Mouse (Mus musculus): ENCODE results near the gene Ugt1a2. TPM values are rescaled to one million over a fixed set of nuclear protein-coding genes. Genes with fewer than 3 reads are reported as not detected.

Gene Ugt1a2
- polyA plus RNA-seq, 1 experiment from 2014 or later, result not detected

GRCm38 (mm10) chr1:88230981-88231802, 30.8 kb downstream of the Ugt1a2 start:
- Histone ChIP-seq H3K4me3 (replicated peaks) (no peak overlapping the region), H3K9ac (no peak overlapping the region), H3K9me3 (peaks cover 100% of the 10 kb centered on the region), H3K4me1 (no peaks in the 10 kb centered on the region), H3K36me3 (replicated peaks) (no peaks in the 10 kb centered on the region), H3K27ac (no peak overlapping the region), H3K4me2 (no peak overlapping the region), H3K27me3 (no peaks in the 10 kb centered on the region)
- ATAC-seq (ENCODE audit: low FRiP score), result no peak
- WGBS, result 75% methylated on average over 6 of the region's 6 CpGs

GRCm38 (mm10) chr1:88231803-88232499, 31.6 kb downstream of the Ugt1a2 start:
- H3K9me3 ChIP-seq, result peaks cover 97% of the 10 kb centered on the region
- H3K4me2 ChIP-seq, result no peak overlapping the region
- no peak overlapping the region for H3K9ac ChIP-seq
- WGBS, result 69% methylated on average over 7 of the region's 7 CpGs
- no peak for ATAC-seq (ENCODE audit: low FRiP score)
- no peak overlapping the region for H3K4me3 ChIP-seq (replicated peaks)
- H3K27ac ChIP-seq, result no peak overlapping the region
- H3K36me3 ChIP-seq (replicated peaks), result no peaks in the 10 kb centered on the region
- H3K27me3 ChIP-seq, result no peaks in the 10 kb centered on the region
- no peaks in the 10 kb centered on the region for H3K4me1 ChIP-seq

- ATAC-seq (ENCODE audit: low FRiP score), result no peak
- no peak overlapping the region for H3K4me3 ChIP-seq (replicated peaks)
- WGBS, result 58% methylated on average over 3 of the region's 3 CpGs
- no peaks in the 10 kb centered on the region for H3K4me1 ChIP-seq
- H3K9me3 ChIP-seq, result peaks cover 97% of the 10 kb centered on the region
- H3K36me3 ChIP-seq (replicated peaks), result no peaks in the 10 kb centered on the region
- no peak overlapping the region for H3K9ac ChIP-seq
- no peaks in the 10 kb centered on the region for H3K27me3 ChIP-seq
- no peak overlapping the region for H3K27ac ChIP-seq
- no peak overlapping the region for H3K4me2 ChIP-seq
These were observed 32.4 kb downstream of the Ugt1a2 start for GRCm38 (mm10) chr1:88232664-88233380.

- Histone ChIP-seq H3K4me3 (replicated peaks) (no peak overlapping the region), H3K4me1 (no peaks in the 10 kb centered on the region), H3K9me3 (peaks cover 97% of the 10 kb centered on the region), H3K27me3 (no peaks in the 10 kb centered on the region), H3K9ac (no peak overlapping the region), H3K4me2 (no peak overlapping the region), H3K36me3 (replicated peaks) (no peaks in the 10 kb centered on the region), H3K27ac (no peak overlapping the region)
- ATAC-seq (ENCODE audit: low FRiP score), result no peak
- WGBS, result 67% methylated on average over 14 of the region's 14 CpGs
These were observed 33.2 kb downstream of the Ugt1a2 start for GRCm38 (mm10) chr1:88233421-88234247.

- WGBS, result 63% methylated on average over 4 of the region's 4 CpGs
These were observed 33.8 kb downstream of the Ugt1a2 start for GRCm38 (mm10) chr1:88234248-88234610.

GRCm38 (mm10) chr1:88234646-88235045, 34.2 kb downstream of the Ugt1a2 start:
- H3K4me2 ChIP-seq, result no peak overlapping the region
- H3K9me3 ChIP-seq, result peaks cover 97% of the 10 kb centered on the region
- no peak overlapping the region for H3K27ac ChIP-seq
- H3K27me3 ChIP-seq, result no peaks in the 10 kb centered on the region
- no peak for ATAC-seq (ENCODE audit: low FRiP score)
- no peak overlapping the region for H3K9ac ChIP-seq
- H3K4me1 ChIP-seq, result no peaks in the 10 kb centered on the region
- H3K4me3 ChIP-seq (replicated peaks), result no peak overlapping the region
- 44% methylated on average over 5 of the region's 5 CpGs for WGBS
- H3K36me3 ChIP-seq (replicated peaks), result no peaks in the 10 kb centered on the region

More at GRCm38 (mm10) chr1:88234248-88234610, 33.8 kb downstream of the Ugt1a2 start:
- Histone ChIP-seq H3K36me3 (replicated peaks) (no peaks in the 10 kb centered on the region), H3K9ac (no peak overlapping the region), H3K4me3 (replicated peaks) (no peak overlapping the region), H3K4me2 (no peak overlapping the region), H3K4me1 (no peaks in the 10 kb centered on the region), H3K9me3 (peaks cover 97% of the 10 kb centered on the region), H3K27me3 (no peaks in the 10 kb centered on the region), H3K27ac (no peak overlapping the region)
- ATAC-seq (ENCODE audit: low FRiP score), result no peak

GRCm38 (mm10) chr1:88235046-88235893, 34.9 kb downstream of the Ugt1a2 start:
- Histone ChIP-seq H3K27ac (no peak overlapping the region), H3K4me3 (replicated peaks) (no peak overlapping the region), H3K27me3 (no peaks in the 10 kb centered on the region), H3K4me1 (no peaks in the 10 kb centered on the region), H3K9ac (no peak overlapping the region), H3K36me3 (replicated peaks) (no peaks in the 10 kb centered on the region), H3K9me3 (peaks cover 97% of the 10 kb centered on the region), H3K4me2 (no peak overlapping the region)
- 64% methylated on average over 11 of the region's 11 CpGs for WGBS
- ATAC-seq (ENCODE audit: low FRiP score), result no peak

- no peak for ATAC-seq (ENCODE audit: low FRiP score)
- no peaks in the 10 kb centered on the region for H3K27me3 ChIP-seq
- no peaks in the 10 kb centered on the region for H3K4me1 ChIP-seq
- no peak overlapping the region for H3K4me3 ChIP-seq (replicated peaks)
- WGBS, result 68% methylated on average over 4 of the region's 4 CpGs
- peaks cover 97% of the 10 kb centered on the region for H3K9me3 ChIP-seq
- H3K36me3 ChIP-seq (replicated peaks), result no peaks in the 10 kb centered on the region
- H3K27ac ChIP-seq, result no peak overlapping the region
- H3K4me2 ChIP-seq, result no peak overlapping the region
- H3K9ac ChIP-seq, result no peak overlapping the region
These were observed 35.6 kb downstream of the Ugt1a2 start for GRCm38 (mm10) chr1:88235894-88236415.

- no peaks in the 10 kb centered on the region for H3K27me3 ChIP-seq
- no peak for ATAC-seq (ENCODE audit: low FRiP score)
- peaks cover 96% of the 10 kb centered on the region for H3K9me3 ChIP-seq
- no peak overlapping the region for H3K9ac ChIP-seq
- no peak overlapping the region for H3K4me3 ChIP-seq (replicated peaks)
- H3K4me2 ChIP-seq, result no peak overlapping the region
- H3K27ac ChIP-seq, result no peak overlapping the region
- H3K36me3 ChIP-seq (replicated peaks), result no peaks in the 10 kb centered on the region
- H3K4me1 ChIP-seq, result no peaks in the 10 kb centered on the region
- 79% methylated on average over 5 of the region's 5 CpGs for WGBS
These were observed 36.9 kb downstream of the Ugt1a2 start for GRCm38 (mm10) chr1:88237311-88237710.

- Histone ChIP-seq H3K4me3 (replicated peaks) (no peak overlapping the region), H3K27me3 (no peaks in the 10 kb centered on the region), H3K9me3 (peaks cover 93% of the 10 kb centered on the region), H3K4me2 (no peak overlapping the region), H3K9ac (no peak overlapping the region), H3K27ac (no peak overlapping the region), H3K36me3 (replicated peaks) (no peaks in the 10 kb centered on the region), H3K4me1 (no peaks in the 10 kb centered on the region)
- ATAC-seq (ENCODE audit: low FRiP score), result no peak
- WGBS, result 77% methylated on average over 6 of the region's 6 CpGs
These were observed 38.4 kb downstream of the Ugt1a2 start for GRCm38 (mm10) chr1:88238771-88239170.

GRCm38 (mm10) chr1:88240072-88240471, 39.7 kb downstream of the Ugt1a2 start:
- peaks cover 93% of the 10 kb centered on the region for H3K9me3 ChIP-seq
- H3K27me3 ChIP-seq, result no peaks in the 10 kb centered on the region
- no peak overlapping the region for H3K4me2 ChIP-seq
- WGBS, result 72% methylated on average over 5 of the region's 5 CpGs
- H3K27ac ChIP-seq, result no peak overlapping the region
- no peaks in the 10 kb centered on the region for H3K4me1 ChIP-seq
- ATAC-seq (ENCODE audit: low FRiP score), result no peak
- H3K4me3 ChIP-seq (replicated peaks), result no peak overlapping the region
- no peaks in the 10 kb centered on the region for H3K36me3 ChIP-seq (replicated peaks)
- H3K9ac ChIP-seq, result no peak overlapping the region

All from forebrain, embryonic 12.5 days (tissue).